Mouse (Mus musculus): ENCODE measurements at regions not wholly inside any gene's neighbourhood (a gene's known extent, or its start where the extent isn't known, plus 50 kb on each side); places are given as distances from the start of the nearest gene placed in this dataset.

GRCm38 (mm10) chr2:116973441-116973840 lies 95.0 kb downstream of the Tmco5 start:
- Histone ChIP-seq H3K9ac (no peak overlapping the region), H3K36me3 (no peaks in the 10 kb centered on the region), H3K27me3 (no peaks in the 10 kb centered on the region), H3K9me3 (replicated peaks) (no peaks in the 10 kb centered on the region), H3K4me2 (no peak overlapping the region), H3K4me1 (replicated peaks) (peaks cover 29% of the 10 kb centered on the region), H3K4me3 (no peak overlapping the region), H3K27ac (no peak overlapping the region)
- WGBS, result 71% methylated on average over 3 of the region's 3 CpGs
- ATAC-seq (replicated peaks; ENCODE audit: insufficient number of reproducible peaks, insufficient read depth, low FRiP score, low read depth), result no peak

GRCm38 (mm10) chr2:116974152-116974551 lies 95.7 kb downstream of the Tmco5 start:
- Histone ChIP-seq H3K27ac (no peak overlapping the region), H3K9ac (no peak overlapping the region), H3K4me2 (no peak overlapping the region), H3K4me3 (no peak overlapping the region), H3K4me1 (replicated peaks) (peaks cover 29% of the 10 kb centered on the region), H3K9me3 (replicated peaks) (no peaks in the 10 kb centered on the region), H3K36me3 (no peaks in the 10 kb centered on the region), H3K27me3 (no peaks in the 10 kb centered on the region)
- 81% methylated on average over 9 of the region's 9 CpGs for WGBS
- ATAC-seq (replicated peaks; ENCODE audit: insufficient number of reproducible peaks, insufficient read depth, low FRiP score, low read depth), result no peak

GRCm38 (mm10) chr2:116974569-116975060 lies 96.1 kb downstream of the Tmco5 start:
- H3K27me3 ChIP-seq, result no peaks in the 10 kb centered on the region
- H3K4me2 ChIP-seq, result peak overlapping the region; percentile 96
- peaks cover 29% of the 10 kb centered on the region for H3K4me1 ChIP-seq (replicated peaks)
- ATAC-seq (replicated peaks; ENCODE audit: insufficient number of reproducible peaks, insufficient read depth, low FRiP score, low read depth), result no peak
- H3K9ac ChIP-seq, result 0 out of 2 replicates have a peak overlapping the region, but pooled peaks have one; percentile 82
- peak overlapping the region; percentile 71 for H3K4me3 ChIP-seq
- peak overlapping the region; percentile 95 for H3K27ac ChIP-seq
- 58% methylated on average over 7 of the region's 7 CpGs for WGBS
- H3K36me3 ChIP-seq, result no peaks in the 10 kb centered on the region
- H3K9me3 ChIP-seq (replicated peaks), result no peaks in the 10 kb centered on the region

- H3K36me3 ChIP-seq, result no peaks in the 10 kb centered on the region
- no peaks in the 10 kb centered on the region for H3K27me3 ChIP-seq
- peak; percentile 7; the same call in 1 of the 2 replicates for ATAC-seq (replicated peaks; ENCODE audit: insufficient number of reproducible peaks, insufficient read depth, low FRiP score, low read depth)
- H3K9ac ChIP-seq, result peak overlapping the region; percentile 82
- 2% methylated on average over 14 of the region's 14 CpGs for WGBS
- H3K9me3 ChIP-seq (replicated peaks), result no peaks in the 10 kb centered on the region
- peaks cover 34% of the 10 kb centered on the region for H3K4me1 ChIP-seq (replicated peaks)
- H3K27ac ChIP-seq, result peak overlapping the region; percentile 95
- H3K4me3 ChIP-seq, result peak overlapping the region; percentile 71
- H3K4me2 ChIP-seq, result peak overlapping the region; percentile 96
These were observed 96.7 kb downstream of the Tmco5 start for GRCm38 (mm10) chr2:116975091-116975600.

- peaks cover 36% of the 10 kb centered on the region for H3K4me1 ChIP-seq (replicated peaks)
These were observed 97.3 kb downstream of the Tmco5 start for GRCm38 (mm10) chr2:116975601-116976431.

GRCm38 (mm10) chr2:116976432-116976750 lies 97.9 kb downstream of the Tmco5 start:
- Histone ChIP-seq H3K4me3 (peak overlapping the region; percentile 71), H3K27ac (peak overlapping the region; percentile 95), H3K4me1 (replicated peaks) (peaks cover 36% of the 10 kb centered on the region), H3K9ac (0 out of 2 replicates have a peak overlapping the region, but pooled peaks have one; percentile 10), H3K36me3 (no peaks in the 10 kb centered on the region), H3K27me3 (no peaks in the 10 kb centered on the region), H3K4me2 (peak overlapping the region; percentile 96), H3K9me3 (replicated peaks) (no peaks in the 10 kb centered on the region)
- 2% methylated on average over 7 of the region's 7 CpGs for WGBS
- ATAC-seq (replicated peaks; ENCODE audit: insufficient number of reproducible peaks, insufficient read depth, low FRiP score, low read depth), result no peak

More at GRCm38 (mm10) chr2:116975601-116976431, 97.3 kb downstream of the Tmco5 start:
- H3K27ac ChIP-seq, result peak overlapping the region; percentile 95
- ATAC-seq (replicated peaks; ENCODE audit: insufficient number of reproducible peaks, insufficient read depth, low FRiP score, low read depth), result peak; percentile 80
- H3K27me3 ChIP-seq, result no peaks in the 10 kb centered on the region
- no peaks in the 10 kb centered on the region for H3K36me3 ChIP-seq
- no peaks in the 10 kb centered on the region for H3K9me3 ChIP-seq (replicated peaks)
- H3K4me3 ChIP-seq, result peak overlapping the region; percentile 71
- peak overlapping the region; percentile 96 for H3K4me2 ChIP-seq
- under 1% methylated on average over 54 of the region's 54 CpGs for WGBS
- peak overlapping the region; percentile 82 for H3K9ac ChIP-seq

GRCm38 (mm10) chr2:116976951-116977503 lies 98.5 kb downstream of the Tmco5 start:
- Histone ChIP-seq H3K4me1 (replicated peaks) (peaks cover 33% of the 10 kb centered on the region), H3K36me3 (no peaks in the 10 kb centered on the region), H3K27me3 (no peaks in the 10 kb centered on the region), H3K9me3 (replicated peaks) (no peaks in the 10 kb centered on the region), H3K4me2 (peak overlapping the region; percentile 96; the same call in 1 of the 2 replicates), H3K4me3 (no peak overlapping the region), H3K9ac (no peak overlapping the region), H3K27ac (peak overlapping the region; percentile 95)
- no peak for ATAC-seq (replicated peaks; ENCODE audit: insufficient number of reproducible peaks, insufficient read depth, low FRiP score, low read depth)
- 15% methylated on average over 9 of the region's 9 CpGs for WGBS

- no peak overlapping the region for H3K27ac ChIP-seq
- no peak overlapping the region for H3K4me3 ChIP-seq
- H3K9ac ChIP-seq, result no peak overlapping the region
- ATAC-seq (replicated peaks; ENCODE audit: insufficient number of reproducible peaks, insufficient read depth, low FRiP score, low read depth), result no peak
- WGBS, result 72% methylated on average over 10 of the region's 10 CpGs
- H3K4me1 ChIP-seq (replicated peaks), result peaks cover 29% of the 10 kb centered on the region
- no peaks in the 10 kb centered on the region for H3K9me3 ChIP-seq (replicated peaks)
- no peaks in the 10 kb centered on the region for H3K27me3 ChIP-seq
- H3K4me2 ChIP-seq, result no peak overlapping the region
- no peaks in the 10 kb centered on the region for H3K36me3 ChIP-seq
These were observed 99.5 kb downstream of the Tmco5 start for GRCm38 (mm10) chr2:116977771-116978600.

GRCm38 (mm10) chr2:116978809-116979208 lies 100.3 kb downstream of the Tmco5 start:
- H3K4me2 ChIP-seq, result no peak overlapping the region
- H3K4me3 ChIP-seq, result no peak overlapping the region
- H3K27ac ChIP-seq, result no peak overlapping the region
- H3K4me1 ChIP-seq (replicated peaks), result peaks cover 29% of the 10 kb centered on the region
- H3K27me3 ChIP-seq, result no peaks in the 10 kb centered on the region
- no peaks in the 10 kb centered on the region for H3K9me3 ChIP-seq (replicated peaks)
- no peaks in the 10 kb centered on the region for H3K36me3 ChIP-seq
- ATAC-seq (replicated peaks; ENCODE audit: insufficient number of reproducible peaks, insufficient read depth, low FRiP score, low read depth), result no peak
- H3K9ac ChIP-seq, result no peak overlapping the region
- 78% methylated on average over 4 of the region's 4 CpGs for WGBS

GRCm38 (mm10) chr2:116979561-116980391 lies 101.3 kb downstream of the Tmco5 start:
- 23% methylated on average over 10 of the region's 10 CpGs for WGBS
- Histone ChIP-seq H3K4me1 (replicated peaks) (peaks cover 26% of the 10 kb centered on the region), H3K27ac (peak overlapping the region; percentile 68)

More at GRCm38 (mm10) chr2:116979561-116980391, 101.3 kb downstream of the Tmco5 start:
- peak overlapping the region; percentile 1; the same call in 1 of the 2 replicates for H3K4me2 ChIP-seq
- no peaks in the 10 kb centered on the region for H3K36me3 ChIP-seq
- 0 out of 2 replicates have a peak, but pooled peaks have one; percentile 12 for ATAC-seq (replicated peaks; ENCODE audit: insufficient number of reproducible peaks, insufficient read depth, low FRiP score, low read depth)
- no peak overlapping the region for H3K4me3 ChIP-seq
- H3K9me3 ChIP-seq (replicated peaks), result no peaks in the 10 kb centered on the region
- H3K9ac ChIP-seq, result no peak overlapping the region
- H3K27me3 ChIP-seq, result no peaks in the 10 kb centered on the region
